Mouse (Mus musculus) gastrocnemius, postnatal 10 days (tissue): ENCODE data around the gene Gjc2. TPM values are rescaled to one million over a fixed set of nuclear protein-coding genes. Genes with fewer than 3 reads are reported as not detected.
A peak's percentile ranks its signal among the peaks of the same experiment; 100 is the strongest.
"Not testable (repeated sequence)": the region's sequence is repeated elsewhere in the genome, so short reads cannot be mapped to it uniquely, and the experiment has no call there.

Experiments used
- DNase-seq: peaks from one replicate; pipeline ENCODE4 v3.0.0; 2021; ENCODE audit warnings: mixed read lengths
- long read RNA-seq, 2 experiments: library from polyadenylated mRNA; stranded (forward); transcript quantifications; one replicate each; pipeline ENCODE4 v2.0.0; 2021
- total RNA-seq, 2 experiments: library from RNA; stranded (reverse); gene quantifications; 2 replicates each; pipeline ENCODE4 v1.2.3; 2021

The Gjc2 gene
- 1 to 10 TPM in 1 of 2 experiments, under 1 TPM in 1; 0.78 to 1.2 TPM for total RNA-seq
- long read RNA-seq, experiment 1, partial matches to known transcripts, result 0 of 4 reads
- long read RNA-seq, experiment 1, other reads (novel, unspliced or antisense), result 1 of 4 reads
- long read RNA-seq, experiment 2, partial matches to known transcripts, result 0 of 2 reads
- long read RNA-seq, experiment 2, other reads (novel, unspliced or antisense), result 0 of 2 reads

GRCm38 (mm10) chr11:59182864-59183331, at the start of gene Gjc2:
Gene Gjc2 (minus strand): TSS chr11:59183213.
- peak; percentile 60 for DNase-seq

DNA sequence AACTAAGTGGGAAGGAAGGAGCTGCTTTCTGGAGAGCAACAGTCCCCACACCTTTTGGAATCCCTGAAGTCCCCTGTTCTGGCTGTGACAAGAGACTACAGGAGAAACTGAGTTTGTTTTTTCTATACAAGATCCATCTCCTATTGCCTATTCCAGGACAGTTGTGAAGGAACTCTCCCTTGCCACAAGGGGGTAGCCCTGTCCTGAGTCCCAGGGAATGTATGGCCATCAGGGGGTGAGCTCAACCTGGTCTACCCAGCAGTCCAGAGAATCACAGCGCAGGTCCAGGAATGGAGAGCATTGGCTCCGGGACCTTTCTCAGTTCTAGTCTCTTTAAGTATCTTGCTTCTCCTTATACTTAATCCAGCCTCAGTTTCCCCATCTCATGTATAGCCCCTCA, 49.8 kb upstream of the Gjc2 start:
- no peak for DNase-seq

- DNase-seq, result peak; percentile 60
Observed at GRCm38 (mm10) chr11:59230144-59230760, 47.2 kb upstream of the Gjc2 start.

DNA sequence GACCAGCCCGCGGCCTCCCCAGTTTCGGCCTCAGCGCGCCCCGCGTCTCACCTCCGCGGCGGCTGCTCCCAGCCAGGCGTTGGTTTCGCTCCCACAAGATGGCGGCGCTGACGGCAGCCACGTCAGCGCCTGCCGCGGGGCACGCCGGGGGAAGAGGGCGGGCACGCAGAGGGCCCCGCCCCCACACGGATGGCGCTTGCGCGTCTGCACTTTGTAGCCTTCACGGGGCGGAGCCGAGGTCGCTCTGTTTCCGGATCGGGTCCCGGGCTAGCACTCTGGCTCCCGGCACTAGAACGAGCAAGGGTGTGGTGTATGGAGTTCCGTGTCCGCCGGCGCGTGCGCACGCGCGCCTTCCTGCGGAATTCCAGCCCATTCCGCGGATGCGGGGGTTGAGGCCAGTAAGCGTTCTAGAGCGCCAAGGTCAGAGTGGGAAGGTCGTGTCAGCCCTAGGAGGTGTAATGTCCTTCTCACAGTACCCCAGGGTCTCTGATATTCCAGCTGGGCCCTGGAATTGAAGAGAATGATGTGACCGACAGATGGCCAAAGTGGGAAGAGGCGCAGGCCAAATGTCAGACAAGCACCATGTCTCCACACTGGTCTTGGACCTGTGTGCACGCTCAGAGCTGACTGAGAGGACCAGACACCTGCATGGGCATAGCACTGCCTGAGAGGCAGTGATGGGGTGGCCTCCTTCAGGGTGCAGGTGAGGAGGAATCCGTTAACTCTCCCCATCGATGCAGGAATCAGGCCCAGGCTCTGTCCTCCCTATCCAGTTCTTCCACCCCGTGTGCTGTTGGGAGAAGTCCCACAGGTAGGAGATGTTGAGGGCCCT, 45.3 kb upstream of the Gjc2 start, which contains the start of gene Arf1:
Gene Arf1 (minus strand): TSS at position 149 of the 832 bp plus-strand sequence.
- DNase-seq, result peak; percentile 97

DNA sequence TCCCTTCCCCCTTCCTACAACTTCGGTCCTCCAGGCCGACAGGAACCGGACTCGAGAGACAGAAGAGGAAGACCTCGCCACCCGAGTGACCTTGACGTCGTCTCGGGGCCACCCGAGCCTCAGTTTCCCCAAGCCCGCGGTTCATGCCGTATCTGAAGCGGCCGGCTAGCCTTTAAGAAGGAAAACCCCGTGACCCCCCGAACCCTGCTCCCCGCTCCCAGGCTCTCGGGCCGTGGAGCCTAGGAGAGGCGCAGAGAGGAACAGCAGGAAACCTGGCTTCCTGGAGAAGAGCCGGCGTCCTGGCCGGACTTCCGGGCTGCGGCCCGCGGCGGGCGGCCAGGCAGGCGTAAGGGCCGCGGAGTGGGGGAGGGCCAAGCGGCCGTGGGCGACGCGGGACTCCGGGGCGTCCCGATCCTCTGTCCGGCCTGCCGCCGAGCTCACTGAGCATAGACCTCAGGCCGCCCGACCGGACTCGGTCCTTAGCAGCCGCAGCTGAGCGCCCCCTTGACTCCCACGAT, 44.6 kb upstream of the Gjc2 start:
- DNase-seq, result no peak

DNA sequence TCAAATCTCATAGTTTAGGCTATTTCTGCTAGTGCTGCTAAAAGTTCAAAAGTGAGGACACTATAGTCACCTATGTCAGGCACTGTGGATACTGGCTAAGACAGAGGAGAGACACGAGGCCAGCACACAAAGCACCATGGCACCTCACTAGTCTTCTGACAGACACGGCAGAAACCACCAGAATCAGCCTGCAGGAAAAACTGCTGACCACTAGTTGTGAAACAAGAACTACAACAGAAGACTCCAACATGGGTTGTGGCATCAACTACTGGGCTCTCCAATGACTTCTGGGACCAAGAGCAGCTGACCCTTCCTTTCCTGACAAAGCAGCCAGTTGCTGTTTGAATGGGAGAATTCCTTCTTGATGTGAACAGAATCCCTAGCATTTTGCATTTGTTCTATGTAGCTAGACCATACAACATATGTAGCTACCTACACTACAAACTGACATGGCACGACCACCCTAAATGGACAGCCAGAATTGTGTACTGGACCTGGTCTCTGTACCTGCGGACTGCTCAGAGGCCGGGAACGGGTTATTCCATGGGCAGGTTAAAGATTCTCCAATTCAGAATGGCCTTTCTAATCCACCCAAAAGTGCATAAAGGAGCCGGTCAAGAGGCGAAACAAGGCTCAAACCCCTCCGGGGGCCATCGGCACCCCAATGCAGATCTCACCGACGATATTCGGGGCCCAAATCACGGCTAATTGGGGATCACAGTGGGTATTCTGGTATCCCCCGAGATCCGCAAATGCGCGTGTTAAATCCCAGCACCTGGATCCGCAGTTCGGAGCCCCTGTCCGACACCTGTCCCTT, 44.0 kb upstream of the Gjc2 start:
- DNase-seq, result no peak

DNA sequence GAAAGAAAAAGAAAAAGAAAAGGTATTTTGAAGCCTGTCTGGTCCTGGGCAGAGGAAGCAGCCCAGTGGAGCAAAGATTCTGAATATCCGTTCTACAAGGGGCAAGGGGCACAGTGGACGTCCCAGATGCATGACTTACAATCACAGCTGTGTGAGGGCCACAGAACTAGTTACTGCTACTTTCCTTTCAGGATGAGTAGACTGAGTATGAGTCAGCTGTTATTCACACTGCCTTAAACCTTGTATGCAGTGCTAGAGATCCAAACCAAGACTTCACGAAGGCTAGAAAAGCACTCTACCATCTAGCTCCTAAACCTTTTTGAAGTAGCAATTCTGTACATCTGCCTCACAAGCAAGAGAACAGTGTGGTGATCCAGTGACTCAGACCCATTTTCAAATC, 43.2 kb upstream of the Gjc2 start:
- no peak for DNase-seq

- no peak for DNase-seq
Observed at GRCm38 (mm10) chr11:59225167-59225566, 42.2 kb upstream of the Gjc2 start.

- DNase-seq, result no peak
Observed at GRCm38 (mm10) chr11:59224470-59224869, 41.5 kb upstream of the Gjc2 start.

DNA sequence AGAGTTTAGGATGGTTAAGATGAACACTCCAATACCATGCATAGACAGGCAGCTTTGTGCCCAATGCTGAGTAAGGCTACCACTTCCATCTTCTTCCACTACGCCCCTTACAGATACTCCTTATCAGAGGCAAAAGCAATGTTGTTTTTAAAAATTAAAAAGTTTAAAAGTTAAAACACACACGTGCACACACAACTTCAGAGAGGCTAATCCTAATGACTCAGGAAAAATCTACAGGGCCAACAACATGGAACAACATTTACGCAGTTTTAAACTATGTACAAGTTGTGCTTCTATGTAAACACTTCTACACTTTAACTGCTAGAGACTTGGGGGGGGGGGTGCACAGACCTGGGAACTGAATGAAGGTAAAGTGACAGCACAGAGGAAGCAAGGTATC, 41.0 kb upstream of the Gjc2 start:
- no peak for DNase-seq

GRCm38 (mm10) chr11:59222306-59222705, 39.3 kb upstream of the Gjc2 start:
- DNase-seq, result no peak

DNA sequence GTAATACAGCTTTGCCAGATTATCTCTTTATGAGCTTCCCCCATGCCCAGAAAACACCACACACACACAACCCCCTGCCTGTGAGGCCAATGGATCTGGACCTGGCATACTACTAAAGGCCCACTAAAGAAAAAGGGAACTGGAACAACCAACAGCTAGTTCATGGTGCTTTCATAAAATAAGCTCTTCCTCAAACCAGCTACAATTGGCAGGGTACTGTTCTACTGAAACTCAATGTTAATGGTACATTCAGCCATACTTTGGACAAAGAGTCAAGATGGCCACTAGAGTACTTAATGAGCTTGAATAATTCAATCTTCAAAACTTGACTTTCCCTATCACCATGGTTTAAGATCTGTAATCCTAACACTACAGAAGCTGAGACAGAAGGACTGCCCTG, 38.6 kb upstream of the Gjc2 start:
- no peak for DNase-seq

- no peak for DNase-seq
Observed at GRCm38 (mm10) chr11:59219064-59219463, 36.1 kb upstream of the Gjc2 start.

DNA sequence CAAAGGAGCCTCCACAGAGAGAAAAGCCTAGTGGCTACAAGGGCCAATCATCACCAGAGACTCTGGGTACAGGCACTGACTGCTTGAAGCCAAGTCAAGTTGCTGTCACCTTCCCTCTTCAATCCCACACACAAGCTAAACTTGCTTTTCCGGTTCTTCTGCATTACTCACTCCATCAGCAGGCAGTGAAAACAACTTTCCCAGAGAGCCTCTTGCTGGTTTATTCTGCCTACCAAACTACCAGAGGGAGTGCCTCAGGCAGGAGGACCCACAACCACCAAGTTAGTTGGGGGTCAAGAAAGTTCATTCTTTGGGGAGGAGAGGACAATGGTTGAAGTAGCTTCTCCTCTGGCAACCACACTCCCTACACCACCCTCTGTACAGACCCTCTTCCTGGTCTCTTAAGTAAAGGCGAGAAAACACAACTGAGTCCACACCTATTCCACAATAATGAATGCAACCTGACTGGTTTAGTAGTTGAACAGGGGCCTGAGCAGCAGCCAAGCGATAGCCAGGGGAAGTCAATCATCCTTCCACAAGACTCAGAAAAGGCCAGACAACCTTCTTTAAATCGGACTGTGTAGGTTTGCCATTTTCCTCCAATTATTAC, 35.5 kb upstream of the Gjc2 start:
- DNase-seq, result no peak

DNA sequence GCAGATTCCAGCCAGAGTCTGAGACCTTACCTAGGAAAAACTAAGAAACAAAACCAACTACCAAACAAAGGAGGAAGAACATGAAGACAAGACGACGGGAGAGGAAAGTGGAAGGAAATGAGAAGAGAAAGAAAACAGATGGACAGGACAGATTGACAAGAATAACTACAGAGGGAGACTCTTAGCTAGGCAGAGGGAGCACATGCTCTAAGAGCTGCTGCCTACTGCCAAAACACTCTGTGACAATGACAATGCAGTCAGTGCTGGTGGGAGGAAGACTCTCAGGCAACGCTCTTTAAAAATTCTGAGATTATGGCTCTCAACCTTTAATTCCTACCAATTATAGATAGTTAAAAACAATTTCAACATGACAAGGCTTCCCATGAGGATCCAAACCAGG, 33.9 kb upstream of the Gjc2 start:
- no peak for DNase-seq

DNA sequence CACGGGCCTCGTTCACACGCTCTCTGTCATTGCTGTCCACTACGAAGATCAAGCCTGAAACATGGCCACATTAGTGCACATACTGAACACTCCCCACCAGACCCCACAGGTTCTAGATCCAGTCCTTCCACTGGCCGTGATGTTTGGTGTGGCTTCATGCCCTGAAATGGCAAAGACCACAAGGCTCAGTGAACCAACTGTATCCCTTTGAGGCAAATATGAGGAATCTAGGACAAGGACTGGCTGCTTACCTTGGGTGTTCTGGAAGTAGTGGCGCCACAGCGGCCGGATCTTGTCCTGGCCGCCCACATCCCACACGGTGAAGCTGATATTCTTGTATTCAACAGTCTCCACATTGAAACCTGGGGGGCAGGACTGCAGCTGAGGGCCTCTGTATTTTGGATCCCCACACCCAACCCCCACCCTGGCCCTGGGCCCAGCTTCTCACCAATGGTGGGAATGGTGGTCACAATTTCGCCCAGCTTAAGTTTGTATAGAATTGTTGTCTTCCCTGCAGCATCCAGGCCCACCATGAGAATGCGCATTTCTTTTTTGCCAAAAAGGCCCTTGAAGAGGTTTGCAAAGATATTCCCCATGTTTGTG, 30.0 kb upstream of the Gjc2 start:
- no peak for DNase-seq

DNA sequence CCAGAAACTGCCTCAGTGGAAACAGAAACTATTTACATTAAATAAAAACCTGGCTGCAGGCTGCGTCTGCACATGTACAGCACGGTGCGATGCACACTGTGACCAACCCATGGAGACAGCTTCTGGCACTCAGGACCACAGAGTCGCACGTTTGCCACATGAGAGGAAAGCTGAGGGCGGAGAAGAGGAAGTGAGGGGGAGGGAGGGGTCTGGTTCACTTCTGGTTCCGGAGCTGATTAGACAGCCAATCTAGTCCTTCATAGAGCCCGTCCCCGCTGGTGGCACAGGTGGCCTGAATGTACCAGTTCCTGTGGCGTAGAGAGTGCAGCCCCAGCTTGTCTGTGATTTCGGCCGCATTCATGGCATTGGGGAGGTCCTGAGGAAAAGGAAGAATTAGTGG, 29.3 kb upstream of the Gjc2 start:
- not testable (repeated sequence) for DNase-seq

GRCm38 (mm10) chr11:59211561-59211960, 28.5 kb upstream of the Gjc2 start:
- DNase-seq, result not testable (repeated sequence)

DNA sequence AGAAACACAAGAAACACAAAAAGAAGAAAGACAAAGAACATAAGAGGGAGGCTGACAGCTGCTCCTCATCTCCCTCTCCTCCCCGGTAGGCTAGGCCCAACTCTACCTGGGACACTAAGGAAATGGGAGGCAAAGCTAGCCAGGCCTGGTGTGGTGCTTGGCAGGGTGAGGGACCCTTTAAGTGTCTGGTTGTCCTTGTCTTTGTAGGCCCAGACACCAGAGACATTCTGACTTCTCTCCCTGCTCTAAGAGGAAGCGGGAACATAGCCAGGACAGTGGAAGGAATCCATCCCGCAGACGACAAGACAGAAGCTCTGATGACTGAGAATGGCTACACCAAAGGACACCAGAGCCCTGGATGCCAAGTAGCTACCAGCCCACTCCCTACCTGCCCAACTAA, 27.0 kb upstream of the Gjc2 start:
- no peak for DNase-seq

- DNase-seq, result no peak
Observed at GRCm38 (mm10) chr11:59209580-59209979, 26.6 kb upstream of the Gjc2 start.

GRCm38 (mm10) chr11:59209003-59209441, 26.0 kb upstream of the Gjc2 start:
- peak; percentile 59 for DNase-seq
